Mouse (Mus musculus): Measurements from ENCODE around the gene Eprs. TPM values are rescaled to one million over a fixed set of nuclear protein-coding genes. Genes with fewer than 3 reads are reported as not detected.

Eprs gene
- polyA plus RNA-seq, 1 experiment from 2014 or later: 143 TPM

GRCm38 (mm10) chr1:185426583-185426982, 63.7 kb downstream of the Eprs start:
- Histone ChIP-seq H3K4me1 (ENCODE audit: control insufficient read depth, insufficient read depth, low read length) (no peaks in the 10 kb centered on the region), H3K27me3 (ENCODE audit: control insufficient read depth, insufficient read depth, low read length) (no peaks in the 10 kb centered on the region), H3K4me3 (ENCODE audit: low read depth, low read length) (no peak overlapping the region), H3K9ac (ENCODE audit: low read length) (no peak overlapping the region), H3K4me2 (ENCODE audit: low read depth) (no peak overlapping the region), H3K27ac (ENCODE audit: low read depth, low read length) (no peak overlapping the region), H3K36me3 (ENCODE audit: control insufficient read depth, insufficient read depth, low read length) (peaks cover 9% of the 10 kb centered on the region), H3K9me3 (ENCODE audit: control insufficient read depth, low read length) (no peaks in the 10 kb centered on the region)
- ATAC-seq (ENCODE audit: insufficient read depth, low FRiP score, low TSS enrichment) (no peak), DNase-seq (ENCODE audit: low spot score) (no peak)
- WGBS: 98% methylated on average over 5 of the region's 5 CpGs

GRCm38 (mm10) chr1:185430488-185430887, 67.6 kb downstream of the Eprs start:
- no peaks in the 10 kb centered on the region for H3K27me3 ChIP-seq (ENCODE audit: control insufficient read depth, insufficient read depth, low read length)
- no peak overlapping the region for H3K4me2 ChIP-seq (ENCODE audit: low read depth)
- ATAC-seq (ENCODE audit: insufficient read depth, low FRiP score, low TSS enrichment): no peak
- H3K36me3 ChIP-seq (ENCODE audit: control insufficient read depth, insufficient read depth, low read length): peaks cover 4% of the 10 kb centered on the region; the same call in 1 of the 2 replicates
- H3K9ac ChIP-seq (ENCODE audit: low read length): no peak overlapping the region
- H3K9me3 ChIP-seq (ENCODE audit: control insufficient read depth, low read length): no peaks in the 10 kb centered on the region
- no peak overlapping the region for H3K4me3 ChIP-seq (ENCODE audit: low read depth, low read length)
- no peak overlapping the region for H3K27ac ChIP-seq (ENCODE audit: low read depth, low read length)
- 92% methylated on average over 5 of the region's 5 CpGs for WGBS
- no peak for DNase-seq (ENCODE audit: low spot score)
- H3K4me1 ChIP-seq (ENCODE audit: control insufficient read depth, insufficient read depth, low read length): no peaks in the 10 kb centered on the region

GRCm38 (mm10) chr1:185431245-185431997, 68.6 kb downstream of the Eprs start:
- no peak for ATAC-seq (ENCODE audit: insufficient read depth, low FRiP score, low TSS enrichment)
- Histone ChIP-seq H3K4me1 (ENCODE audit: control insufficient read depth, insufficient read depth, low read length) (no peaks in the 10 kb centered on the region), H3K4me3 (ENCODE audit: low read depth, low read length) (no peak overlapping the region), H3K27me3 (ENCODE audit: control insufficient read depth, insufficient read depth, low read length) (no peaks in the 10 kb centered on the region), H3K4me2 (ENCODE audit: low read depth) (no peak overlapping the region), H3K9ac (ENCODE audit: low read length) (no peak overlapping the region), H3K27ac (ENCODE audit: low read depth, low read length) (no peak overlapping the region), H3K9me3 (ENCODE audit: control insufficient read depth, low read length) (no peaks in the 10 kb centered on the region), H3K36me3 (ENCODE audit: control insufficient read depth, insufficient read depth, low read length) (peaks cover 2% of the 10 kb centered on the region; the same call in 1 of the 2 replicates)
- 73% methylated on average over 6 of the region's 6 CpGs for WGBS
- DNase-seq (ENCODE audit: low spot score): no peak

- DNase-seq (ENCODE audit: low spot score) (no peak), ATAC-seq (ENCODE audit: insufficient read depth, low FRiP score, low TSS enrichment) (no peak)
- no peaks in the 10 kb centered on the region for H3K4me1 ChIP-seq (ENCODE audit: control insufficient read depth, insufficient read depth, low read length)
- H3K9me3 ChIP-seq (ENCODE audit: control insufficient read depth, low read length): no peaks in the 10 kb centered on the region
- no peak overlapping the region for H3K4me3 ChIP-seq (ENCODE audit: low read depth, low read length)
- H3K36me3 ChIP-seq (ENCODE audit: control insufficient read depth, insufficient read depth, low read length): peaks cover 2% of the 10 kb centered on the region; the same call in 1 of the 2 replicates
- H3K27me3 ChIP-seq (ENCODE audit: control insufficient read depth, insufficient read depth, low read length): no peaks in the 10 kb centered on the region
- no peak overlapping the region for H3K9ac ChIP-seq (ENCODE audit: low read length)
- WGBS: 85% methylated on average over 13 of the region's 13 CpGs
- H3K4me2 ChIP-seq (ENCODE audit: low read depth): no peak overlapping the region
- no peak overlapping the region for H3K27ac ChIP-seq (ENCODE audit: low read depth, low read length)
These were observed 69.1 kb downstream of the Eprs start for GRCm38 (mm10) chr1:185431998-185432317.

- no peak for DNase-seq (ENCODE audit: low spot score)
- Histone ChIP-seq H3K9me3 (ENCODE audit: control insufficient read depth, low read length) (no peaks in the 10 kb centered on the region), H3K4me1 (ENCODE audit: control insufficient read depth, insufficient read depth, low read length) (no peaks in the 10 kb centered on the region), H3K36me3 (ENCODE audit: control insufficient read depth, insufficient read depth, low read length) (no peaks in the 10 kb centered on the region), H3K4me2 (ENCODE audit: low read depth) (no peak overlapping the region), H3K27me3 (ENCODE audit: control insufficient read depth, insufficient read depth, low read length) (no peaks in the 10 kb centered on the region), H3K9ac (ENCODE audit: low read length) (no peak overlapping the region), H3K27ac (ENCODE audit: low read depth, low read length) (no peak overlapping the region), H3K4me3 (ENCODE audit: low read depth, low read length) (no peak overlapping the region)
- 73% methylated on average over 6 of the region's 6 CpGs for WGBS
- ATAC-seq (ENCODE audit: insufficient read depth, low FRiP score, low TSS enrichment): no peak
These were observed 70.3 kb downstream of the Eprs start for GRCm38 (mm10) chr1:185433112-185433511.

- no peak overlapping the region for H3K9ac ChIP-seq (ENCODE audit: low read length)
- H3K36me3 ChIP-seq (ENCODE audit: control insufficient read depth, insufficient read depth, low read length): no peaks in the 10 kb centered on the region
- H3K27ac ChIP-seq (ENCODE audit: low read depth, low read length): no peak overlapping the region
- no peaks in the 10 kb centered on the region for H3K4me1 ChIP-seq (ENCODE audit: control insufficient read depth, insufficient read depth, low read length)
- WGBS: 74% methylated on average over 9 of the region's 9 CpGs
- ATAC-seq (ENCODE audit: insufficient read depth, low FRiP score, low TSS enrichment) (no peak), DNase-seq (ENCODE audit: low spot score) (no peak)
- H3K4me3 ChIP-seq (ENCODE audit: low read depth, low read length): no peak overlapping the region
- no peak overlapping the region for H3K4me2 ChIP-seq (ENCODE audit: low read depth)
- no peaks in the 10 kb centered on the region for H3K9me3 ChIP-seq (ENCODE audit: control insufficient read depth, low read length)
- no peaks in the 10 kb centered on the region for H3K27me3 ChIP-seq (ENCODE audit: control insufficient read depth, insufficient read depth, low read length)
These were observed 76.2 kb downstream of the Eprs start for GRCm38 (mm10) chr1:185438841-185439580.

- Histone ChIP-seq H3K4me2 (ENCODE audit: low read depth) (no peak overlapping the region), H3K27ac (ENCODE audit: low read depth, low read length) (no peak overlapping the region), H3K4me3 (ENCODE audit: low read depth, low read length) (no peak overlapping the region), H3K36me3 (ENCODE audit: control insufficient read depth, insufficient read depth, low read length) (no peaks in the 10 kb centered on the region), H3K9ac (ENCODE audit: low read length) (no peak overlapping the region), H3K9me3 (ENCODE audit: control insufficient read depth, low read length) (no peaks in the 10 kb centered on the region), H3K27me3 (ENCODE audit: control insufficient read depth, insufficient read depth, low read length) (no peaks in the 10 kb centered on the region), H3K4me1 (ENCODE audit: control insufficient read depth, insufficient read depth, low read length) (no peaks in the 10 kb centered on the region)
- WGBS: 71% methylated on average over 18 of the region's 18 CpGs
- no peak for DNase-seq (ENCODE audit: low spot score)
- no peak for ATAC-seq (ENCODE audit: insufficient read depth, low FRiP score, low TSS enrichment)
These were observed 79.0 kb downstream of the Eprs start for GRCm38 (mm10) chr1:185441703-185442472.

- ATAC-seq (ENCODE audit: insufficient read depth, low FRiP score, low TSS enrichment): no peak
- Histone ChIP-seq H3K9me3 (ENCODE audit: control insufficient read depth, low read length) (no peaks in the 10 kb centered on the region), H3K27ac (ENCODE audit: low read depth, low read length) (no peak overlapping the region), H3K9ac (ENCODE audit: low read length) (no peak overlapping the region), H3K4me1 (ENCODE audit: control insufficient read depth, insufficient read depth, low read length) (no peaks in the 10 kb centered on the region), H3K4me2 (ENCODE audit: low read depth) (no peak overlapping the region), H3K36me3 (ENCODE audit: control insufficient read depth, insufficient read depth, low read length) (no peaks in the 10 kb centered on the region), H3K27me3 (ENCODE audit: control insufficient read depth, insufficient read depth, low read length) (peaks cover 1% of the 10 kb centered on the region; the same call in 1 of the 2 replicates), H3K4me3 (ENCODE audit: low read depth, low read length) (no peak overlapping the region)
- WGBS: 89% methylated on average over 7 of the region's 7 CpGs
- no peak for DNase-seq (ENCODE audit: low spot score)
These were observed 86.1 kb downstream of the Eprs start for GRCm38 (mm10) chr1:185448936-185449335.
